Mouse (Mus musculus): ENCODE measurements around the gene Socs4.

- TF ChIP-seq CTCF (conservative IDR thresholded peaks at IDR 0.05; ENCODE audit: low read length) (no peak), POU5F1 (IDR thresholded peaks at IDR 0.05; ENCODE audit: borderline replicate concordance, low read length) (no peak)
These were observed 19.5 kb downstream of the Socs4 start for GRCm38 (mm10) chr14:47296232-47296631.
